ENCODE assay signal across 24 mouse cellular contexts in the genomic region with DNA sequence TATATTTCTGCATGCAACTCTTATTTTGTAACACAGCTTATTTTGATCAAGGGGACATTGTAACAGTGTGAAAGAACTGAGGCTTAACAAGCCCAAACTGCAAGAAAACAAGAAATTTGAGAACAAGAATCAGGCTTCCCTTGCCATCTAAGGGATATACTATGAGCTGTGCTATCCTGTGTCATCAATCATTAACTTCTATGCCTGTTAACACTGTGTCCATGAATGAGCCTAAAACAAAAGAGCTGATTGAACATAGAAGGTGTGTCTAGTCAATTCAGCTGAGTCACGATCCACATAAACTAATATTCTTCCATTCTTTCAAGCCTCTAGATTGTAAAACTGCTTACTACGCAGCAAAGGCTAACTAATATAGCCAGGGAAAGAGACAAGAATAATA.
"Had no signal": no experiment of that assay in that cellular context is flagged by ENCODE, and none has a peak within 500 bp of the region (broad histone marks: within the 10 kb centered on the region; RNA-seq: fewer than 3 reads in every experiment).

No protein-coding gene starts in this region.

- H3K36me3 ChIP-seq: heart, embryonic 13.5 days; heart, embryonic 15.5 days; hindbrain, embryonic 12.5 days; limb, embryonic 10.5 days; limb, embryonic 12.5 days; liver, embryonic 12.5 days had no signal

- DNase-seq: gastrocnemius, postnatal 14 days; gastrocnemius, postnatal 36 days; heart, adult 11 months; heart, adult 2 months; heart, postnatal 14 days; heart, postnatal 36 days; kidney, adult 11 months; kidney, adult 2 months; kidney, adult 9 months; kidney, postnatal 36 days had no signal

- ATAC-seq: forebrain, embryonic 16.5 days; hindbrain, embryonic 16.5 days; liver, embryonic 12.5 days had no signal

- H3K4me3 ChIP-seq: heart, adult 2 months; heart, embryonic 13.5 days; heart, embryonic 15.5 days; hindbrain, embryonic 12.5 days; layer of hippocampus, adult 2 months; left cerebral cortex, adult 2 months; limb, embryonic 10.5 days; limb, embryonic 12.5 days; liver, embryonic 12.5 days had no signal

- H3K27ac ChIP-seq: heart, adult 2 months; heart, embryonic 13.5 days; heart, embryonic 15.5 days; hindbrain, embryonic 12.5 days; hindbrain, embryonic 14.5 days; kidney, postnatal 0 days; layer of hippocampus, adult 2 months; left cerebral cortex, adult 2 months; limb, embryonic 10.5 days; limb, embryonic 12.5 days; liver, embryonic 12.5 days; liver, embryonic 14.5 days had no signal

- H3K4me2 ChIP-seq: heart, embryonic 11.5 days; heart, embryonic 13.5 days; heart, embryonic 15.5 days; hindbrain, embryonic 12.5 days; hindbrain, embryonic 14.5 days; limb, embryonic 12.5 days; liver, embryonic 12.5 days had no signal

- H3K9ac ChIP-seq: heart, embryonic 13.5 days; heart, embryonic 15.5 days; hindbrain, embryonic 12.5 days; hindbrain, embryonic 14.5 days; limb, embryonic 12.5 days; liver, embryonic 12.5 days; liver, embryonic 14.5 days had no signal

- H3K27me3 ChIP-seq: heart, embryonic 13.5 days; heart, embryonic 15.5 days; hindbrain, embryonic 12.5 days; limb, embryonic 12.5 days; liver, embryonic 12.5 days had no signal

- H3K9me3 ChIP-seq: heart, embryonic 13.5 days; heart, embryonic 15.5 days; hindbrain, embryonic 12.5 days; limb, embryonic 10.5 days; limb, embryonic 12.5 days; liver, embryonic 12.5 days had no signal

- H3K4me1 ChIP-seq: heart, embryonic 15.5 days; liver, embryonic 12.5 days had no signal
